Mouse (Mus musculus) fat pad, adult 2 months (tissue): ENCODE data around the gene Kcp.

Experiments used
- DNase-seq: peaks from one replicate; pipeline ENCODE4 v3.0.0-alpha.2; 2011; ENCODE audit warnings: low read depth, low spot score; ENCODE audit errors: extremely low read depth

Kcp gene

GRCm38 (mm10) chr6:29467583-29468354 lies 40.0 kb downstream of the Kcp start, which contains the start of gene Atp6v1f:
Atp6v1f (plus strand) TSS chr6:29467718.
- DNase-seq = peak; percentile 69

DNA sequence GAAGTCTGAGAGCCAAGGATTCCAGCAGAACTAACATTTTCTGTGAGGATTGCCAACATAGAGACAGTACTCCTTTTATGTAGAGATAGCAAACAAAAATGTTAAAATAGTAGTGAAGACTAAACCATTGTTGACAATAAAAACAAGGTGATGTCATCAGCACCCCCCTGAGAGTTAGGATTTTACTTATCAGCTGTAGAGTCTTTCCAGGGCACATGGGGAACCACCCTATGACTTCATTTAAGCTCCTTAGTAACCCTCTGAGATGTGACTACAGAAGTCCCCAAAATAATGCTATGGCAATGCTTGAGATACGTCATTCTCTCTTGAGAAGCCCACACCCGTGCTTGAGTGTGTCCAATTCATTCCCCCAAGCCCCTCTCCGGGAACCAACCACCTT lies 44.4 kb downstream of the Kcp start:
- DNase-seq = no peak

- no peak for DNase-seq
These were observed 46.2 kb downstream of the Kcp start for GRCm38 (mm10) chr6:29461502-29461901.

DNA sequence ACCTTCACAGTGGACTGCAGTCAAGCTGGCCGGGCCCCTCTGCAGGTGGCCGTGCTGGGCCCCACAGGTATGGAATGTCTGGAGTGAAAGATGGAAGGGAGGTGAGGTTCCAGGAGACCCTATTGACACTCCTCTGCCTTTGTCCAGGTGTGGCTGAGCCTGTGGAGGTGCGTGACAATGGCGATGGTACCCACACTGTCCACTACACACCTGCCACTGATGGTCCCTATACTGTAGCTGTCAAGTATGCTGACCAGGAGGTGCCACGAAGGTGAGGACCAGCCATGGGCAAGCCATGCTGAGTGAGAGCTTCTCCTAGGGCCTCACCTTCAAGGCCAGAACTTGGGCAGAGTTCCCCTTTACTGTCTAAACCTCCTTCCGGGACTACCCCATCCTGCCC lies 57.1 kb downstream of the Kcp start:
- DNase-seq = no peak

DNA sequence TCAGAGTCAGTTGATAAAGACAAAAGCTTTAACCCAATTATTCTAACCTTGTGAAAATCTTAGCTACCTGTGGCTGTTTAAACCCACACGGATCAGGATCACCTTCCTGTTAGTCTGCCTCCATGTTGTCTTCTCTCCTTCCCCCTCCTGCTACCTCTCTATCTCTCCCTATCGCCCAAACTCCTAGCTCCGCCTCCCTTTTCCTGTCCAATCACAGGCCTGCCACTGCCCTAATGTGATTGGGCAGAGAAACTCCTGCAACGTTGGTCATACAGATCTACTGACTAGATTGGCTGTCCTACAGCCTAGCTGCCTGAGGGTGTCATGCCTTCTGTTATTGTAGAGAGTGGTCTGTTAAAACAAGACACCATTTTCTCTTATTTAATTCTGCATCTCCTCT lies 57.9 kb downstream of the Kcp start:
- DNase-seq = no peak

- DNase-seq = no peak
These were observed 62.4 kb downstream of the Kcp start for GRCm38 (mm10) chr6:29445354-29445753.

DNA sequence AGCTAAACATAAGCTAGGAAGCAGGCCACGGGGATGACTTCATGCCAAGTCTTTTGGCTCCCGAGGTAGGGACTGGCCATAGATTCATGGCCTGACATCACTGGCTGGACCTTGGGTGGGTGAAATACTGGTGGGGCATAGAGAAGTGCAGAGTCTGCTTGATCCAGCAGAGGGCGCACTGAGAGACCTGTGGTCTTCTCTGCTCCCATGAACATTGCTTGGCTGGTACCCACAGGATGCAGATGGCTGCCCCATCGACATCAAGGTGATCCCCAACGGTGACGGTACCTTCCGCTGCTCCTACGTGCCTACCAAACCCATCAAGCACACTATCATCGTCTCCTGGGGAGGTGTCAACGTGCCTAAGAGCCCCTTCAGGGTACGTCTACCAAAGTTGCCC lies 63.0 kb downstream of the Kcp start:
- no peak for DNase-seq

- no peak for DNase-seq
These were observed 68.0 kb downstream of the Kcp start for GRCm38 (mm10) chr6:29439789-29440188.

DNA sequence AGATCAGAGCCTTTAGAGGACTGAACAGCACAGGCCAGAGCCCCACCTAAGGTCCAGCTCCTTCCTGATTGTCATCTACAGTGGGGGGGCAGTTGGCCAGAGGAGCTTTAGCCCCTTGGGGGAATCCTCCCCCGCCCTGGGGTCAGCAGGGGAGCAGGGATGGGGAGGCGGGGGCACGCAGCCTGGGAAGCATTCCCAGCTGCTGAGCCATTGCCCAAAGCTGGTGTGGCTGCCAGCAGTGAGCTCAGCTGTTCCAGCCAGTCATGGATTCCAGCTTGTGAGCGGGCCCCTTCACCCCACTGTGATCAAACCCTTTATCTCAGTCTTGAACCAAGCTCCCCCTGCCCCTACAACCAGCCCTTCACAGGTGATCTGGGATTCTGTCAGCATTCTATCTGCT lies 68.5 kb downstream of the Kcp start:
- DNase-seq = no peak

GRCm38 (mm10) chr6:29436461-29436934 lies 71.3 kb downstream of the Kcp start:
- DNase-seq = no peak

DNA sequence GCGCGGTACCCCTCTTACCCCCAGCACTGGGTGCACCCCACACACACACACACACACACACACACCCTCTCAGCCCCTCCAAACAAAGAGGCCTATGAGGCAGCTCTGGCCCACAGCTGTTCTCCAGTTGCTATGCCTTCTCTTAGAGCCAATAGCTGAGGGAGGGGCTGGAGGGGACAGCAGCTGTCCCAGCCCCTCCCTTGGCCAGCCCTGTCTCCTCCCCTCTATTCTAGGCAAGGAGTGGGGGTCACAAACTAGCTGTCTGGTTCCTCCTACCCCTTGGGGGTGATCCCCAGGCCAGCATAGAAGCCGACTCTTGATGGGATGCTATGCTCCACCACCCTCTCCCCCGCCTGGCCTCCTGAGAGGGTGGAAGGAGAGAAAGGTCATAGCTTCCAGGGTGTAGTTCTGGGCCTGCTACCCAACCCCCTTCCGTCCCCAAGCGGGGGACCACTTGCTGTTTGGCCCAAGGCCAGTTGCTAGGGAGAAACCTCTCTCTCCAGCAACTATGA lies 71.8 kb downstream of the Kcp start:
- no peak for DNase-seq

- DNase-seq = no peak
These were observed 72.7 kb downstream of the Kcp start for GRCm38 (mm10) chr6:29434911-29435691.

- DNase-seq = no peak
These were observed 73.7 kb downstream of the Kcp start for GRCm38 (mm10) chr6:29433804-29434795.

- no peak for DNase-seq
These were observed 74.5 kb downstream of the Kcp start, which contains the start of gene Flnc for GRCm38 (mm10) chr6:29433038-29433803. Flnc (plus strand) TSS chr6:29433256.

- no peak for DNase-seq
These were observed 75.1 kb downstream of the Kcp start for GRCm38 (mm10) chr6:29432676-29433037.

GRCm38 (mm10) chr6:29432156-29432555 lies 75.6 kb downstream of the Kcp start:
- no peak for DNase-seq

DNA sequence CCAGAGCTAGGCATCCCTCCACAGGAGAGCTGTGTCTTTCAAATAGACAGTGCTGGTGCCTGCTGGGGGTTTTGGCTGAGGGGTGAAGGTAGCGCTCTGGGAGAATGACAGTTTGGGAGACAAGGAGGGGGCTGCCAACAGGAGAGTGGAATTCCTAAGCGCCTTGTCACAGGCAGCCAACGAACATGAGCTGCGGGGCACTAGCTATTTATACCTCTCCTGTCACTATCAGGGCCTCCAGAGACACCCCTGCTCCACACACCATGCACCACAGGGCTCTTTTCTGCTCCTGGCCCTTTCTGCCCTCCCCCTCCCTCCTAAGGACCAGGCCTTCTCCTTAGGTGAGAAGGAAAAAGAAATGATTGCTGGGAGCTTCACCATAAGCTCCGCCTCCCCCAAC lies 76.3 kb downstream of the Kcp start:
- DNase-seq = no peak

DNA sequence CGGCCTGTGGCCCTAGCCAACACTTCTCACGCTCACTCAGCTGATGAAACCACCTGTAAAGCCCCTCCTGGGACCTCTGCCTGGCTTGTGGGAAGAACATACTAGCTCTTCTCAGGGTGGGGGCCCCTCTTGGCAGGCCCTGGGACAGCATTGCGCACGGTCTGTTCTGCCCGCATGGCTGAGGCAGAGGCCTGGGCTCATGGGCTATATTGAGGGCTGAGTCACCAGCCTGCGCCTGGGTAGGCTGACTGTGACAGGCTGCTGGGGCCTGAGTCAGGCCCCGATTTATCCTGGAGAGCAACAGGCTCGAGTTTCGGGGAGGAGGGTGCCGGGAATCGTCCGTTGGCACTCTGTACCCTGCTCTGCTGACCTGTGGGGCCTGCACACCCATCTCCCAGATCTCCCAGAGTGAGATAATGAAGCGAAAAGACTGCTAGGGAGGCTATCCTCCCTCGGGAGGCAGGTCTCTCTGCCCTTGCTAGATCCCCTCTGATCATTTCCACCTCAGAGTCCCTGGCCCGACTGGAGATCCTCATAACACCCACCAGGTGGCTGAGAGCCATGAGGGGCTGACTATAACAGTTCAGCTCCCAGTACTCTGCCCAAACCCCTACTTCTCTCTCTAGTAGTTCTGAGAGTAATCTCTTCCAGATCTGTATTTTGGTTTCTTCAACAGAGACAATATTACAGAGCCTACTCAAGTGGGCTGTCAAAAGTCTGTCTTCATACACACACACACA lies 76.9 kb downstream of the Kcp start:
- no peak for DNase-seq

DNA sequence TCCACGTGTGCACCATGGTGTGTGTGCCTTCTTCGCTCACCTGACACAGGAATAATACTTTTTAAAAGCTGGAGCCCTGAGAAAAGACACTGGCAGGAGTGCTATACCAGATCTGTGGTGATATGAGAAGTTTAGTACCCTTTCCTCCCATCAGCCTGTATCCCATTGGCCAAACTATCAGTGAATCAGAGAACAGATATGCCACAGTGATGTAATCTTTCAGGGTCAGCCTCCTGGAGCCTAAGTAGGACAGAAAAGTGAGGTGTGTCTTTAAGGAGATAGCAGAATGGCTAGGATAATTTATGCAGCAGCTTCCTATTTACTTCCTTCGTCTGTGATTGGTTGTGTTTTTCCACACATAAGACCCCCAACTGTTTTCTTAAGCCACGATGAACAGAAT lies 79.6 kb downstream of the Kcp start:
- DNase-seq = no peak
